Mouse (Mus musculus): ENCODE measurements around the gene Klhl41. TPM values are rescaled to one million over a fixed set of nuclear protein-coding genes. Genes with fewer than 3 reads are reported as not detected.

The Klhl41 gene
- polyA plus RNA-seq, 1 experiment from 2014 or later, result 0.32 TPM

- ATAC-seq (ENCODE audit: low FRiP score, low TSS enrichment), result no peak
- Histone ChIP-seq H3K36me3 (ENCODE audit: control insufficient read depth, insufficient read depth, low read length) (no peaks in the 10 kb centered on the region), H3K9me3 (ENCODE audit: control insufficient read depth, low read length) (no peaks in the 10 kb centered on the region), H3K4me3 (ENCODE audit: low read length) (no peak overlapping the region), H3K4me1 (ENCODE audit: control insufficient read depth, insufficient read depth, low read length) (no peaks in the 10 kb centered on the region), H3K27ac (ENCODE audit: low read depth, low read length) (no peak overlapping the region), H3K27me3 (ENCODE audit: control insufficient read depth, insufficient read depth, low read length) (no peaks in the 10 kb centered on the region), H3K9ac (ENCODE audit: low read depth, low read length) (no peak overlapping the region), H3K4me2 (replicated peaks; ENCODE audit: low read depth, low read length) (no peak overlapping the region)
- 91% methylated on average over 11 of the region's 11 CpGs for WGBS
Observed at GRCm38 (mm10) chr2:69644968-69645617, 24.8 kb upstream of the Klhl41 start.

GRCm38 (mm10) chr2:69646726-69647490, 23.0 kb upstream of the Klhl41 start, which contains the start of gene Bbs5:
Gene Bbs5 (plus strand): TSS chr2:69647171.
- H3K9me3 ChIP-seq (ENCODE audit: control insufficient read depth, low read length), result no peaks in the 10 kb centered on the region
- peak within 1 kb of the TSS; percentile 68 for H3K9ac ChIP-seq (ENCODE audit: low read depth, low read length)
- H3K27me3 ChIP-seq (ENCODE audit: control insufficient read depth, insufficient read depth, low read length), result no peaks in the 10 kb centered on the region
- no peak within 1 kb of the TSS for H3K27ac ChIP-seq (ENCODE audit: low read depth, low read length)
- no peaks in the 10 kb centered on the region for H3K36me3 ChIP-seq (ENCODE audit: control insufficient read depth, insufficient read depth, low read length)
- no peaks in the 10 kb centered on the region for H3K4me1 ChIP-seq (ENCODE audit: control insufficient read depth, insufficient read depth, low read length)
- 4% methylated on average over 43 of the region's 43 CpGs for WGBS
- peak within 1 kb of the TSS; percentile 71 for H3K4me3 ChIP-seq (ENCODE audit: low read length)
- peak; percentile 93 for ATAC-seq (ENCODE audit: low FRiP score, low TSS enrichment)
- H3K4me2 ChIP-seq (replicated peaks; ENCODE audit: low read depth, low read length), result peak within 1 kb of the TSS; percentile 76

GRCm38 (mm10) chr2:69649716-69650115, 20.2 kb upstream of the Klhl41 start:
- Histone ChIP-seq H3K36me3 (ENCODE audit: control insufficient read depth, insufficient read depth, low read length) (peaks cover 4% of the 10 kb centered on the region; the same call in 1 of the 2 replicates), H3K27me3 (ENCODE audit: control insufficient read depth, insufficient read depth, low read length) (no peaks in the 10 kb centered on the region), H3K9me3 (ENCODE audit: control insufficient read depth, low read length) (no peaks in the 10 kb centered on the region), H3K9ac (ENCODE audit: low read depth, low read length) (no peak overlapping the region), H3K4me1 (ENCODE audit: control insufficient read depth, insufficient read depth, low read length) (no peaks in the 10 kb centered on the region), H3K4me2 (replicated peaks; ENCODE audit: low read depth, low read length) (no peak overlapping the region), H3K4me3 (ENCODE audit: low read length) (no peak overlapping the region), H3K27ac (ENCODE audit: low read depth, low read length) (no peak overlapping the region)
- 88% methylated on average over 5 of the region's 5 CpGs for WGBS
- no peak for ATAC-seq (ENCODE audit: low FRiP score, low TSS enrichment)

GRCm38 (mm10) chr2:69659326-69659725, 10.6 kb upstream of the Klhl41 start:
- peaks cover 8% of the 10 kb centered on the region; the same call in 1 of the 2 replicates for H3K36me3 ChIP-seq (ENCODE audit: control insufficient read depth, insufficient read depth, low read length)
- H3K4me1 ChIP-seq (ENCODE audit: control insufficient read depth, insufficient read depth, low read length), result no peaks in the 10 kb centered on the region
- no peak overlapping the region for H3K27ac ChIP-seq (ENCODE audit: low read depth, low read length)
- no peak for ATAC-seq (ENCODE audit: low FRiP score, low TSS enrichment)
- no peaks in the 10 kb centered on the region for H3K27me3 ChIP-seq (ENCODE audit: control insufficient read depth, insufficient read depth, low read length)
- H3K4me2 ChIP-seq (replicated peaks; ENCODE audit: low read depth, low read length), result no peak overlapping the region
- WGBS, result 84% methylated on average over 4 of the region's 4 CpGs
- no peak overlapping the region for H3K4me3 ChIP-seq (ENCODE audit: low read length)
- H3K9ac ChIP-seq (ENCODE audit: low read depth, low read length), result no peak overlapping the region
- H3K9me3 ChIP-seq (ENCODE audit: control insufficient read depth, low read length), result no peaks in the 10 kb centered on the region

GRCm38 (mm10) chr2:69663827-69664476, 6.0 kb upstream of the Klhl41 start:
- WGBS, result 60% methylated on average over 13 of the region's 13 CpGs
- Histone ChIP-seq H3K36me3 (ENCODE audit: control insufficient read depth, insufficient read depth, low read length) (peaks cover 7% of the 10 kb centered on the region; the same call in 1 of the 2 replicates), H3K27ac (ENCODE audit: low read depth, low read length) (no peak overlapping the region), H3K4me3 (ENCODE audit: low read length) (no peak overlapping the region), H3K4me1 (ENCODE audit: control insufficient read depth, insufficient read depth, low read length) (no peaks in the 10 kb centered on the region), H3K27me3 (ENCODE audit: control insufficient read depth, insufficient read depth, low read length) (no peaks in the 10 kb centered on the region), H3K9ac (ENCODE audit: low read depth, low read length) (no peak overlapping the region), H3K9me3 (ENCODE audit: control insufficient read depth, low read length) (no peaks in the 10 kb centered on the region), H3K4me2 (replicated peaks; ENCODE audit: low read depth, low read length) (no peak overlapping the region)
- 0 out of 2 replicates have a peak, but pooled peaks have one; percentile 35 for ATAC-seq (ENCODE audit: low FRiP score, low TSS enrichment)

GRCm38 (mm10) chr2:69667656-69668055, 2.3 kb upstream of the Klhl41 start:
- no peaks in the 10 kb centered on the region for H3K4me1 ChIP-seq (ENCODE audit: control insufficient read depth, insufficient read depth, low read length)
- no peak overlapping the region for H3K27ac ChIP-seq (ENCODE audit: low read depth, low read length)
- H3K36me3 ChIP-seq (ENCODE audit: control insufficient read depth, insufficient read depth, low read length), result peaks cover 11% of the 10 kb centered on the region; the same call in 1 of the 2 replicates
- no peak overlapping the region for H3K4me3 ChIP-seq (ENCODE audit: low read length)
- no peaks in the 10 kb centered on the region for H3K9me3 ChIP-seq (ENCODE audit: control insufficient read depth, low read length)
- no peak for ATAC-seq (ENCODE audit: low FRiP score, low TSS enrichment)
- H3K27me3 ChIP-seq (ENCODE audit: control insufficient read depth, insufficient read depth, low read length), result no peaks in the 10 kb centered on the region
- H3K4me2 ChIP-seq (replicated peaks; ENCODE audit: low read depth, low read length), result no peak overlapping the region
- no peak overlapping the region for H3K9ac ChIP-seq (ENCODE audit: low read depth, low read length)
- WGBS, result 94% methylated on average over 4 of the region's 4 CpGs

GRCm38 (mm10) chr2:69668414-69668813, 1.5 kb upstream of the Klhl41 start:
- WGBS, result 87% methylated on average over 6 of the region's 6 CpGs
- no peak for ATAC-seq (ENCODE audit: low FRiP score, low TSS enrichment)

GRCm38 (mm10) chr2:69673723-69674122, 3.8 kb downstream of the Klhl41 start:
- 0 out of 2 replicates have a peak, but pooled peaks cover 4% of the 10 kb centered on the region for H3K36me3 ChIP-seq (ENCODE audit: control insufficient read depth, insufficient read depth, low read length)
- 65% methylated on average over 5 of the region's 5 CpGs for WGBS
- H3K4me3 ChIP-seq (ENCODE audit: low read length), result no peak overlapping the region
- H3K27me3 ChIP-seq (ENCODE audit: control insufficient read depth, insufficient read depth, low read length), result no peaks in the 10 kb centered on the region
- H3K4me2 ChIP-seq (replicated peaks; ENCODE audit: low read depth, low read length), result no peak overlapping the region
- no peak overlapping the region for H3K27ac ChIP-seq (ENCODE audit: low read depth, low read length)
- H3K9ac ChIP-seq (ENCODE audit: low read depth, low read length), result no peak overlapping the region
- ATAC-seq (ENCODE audit: low FRiP score, low TSS enrichment), result no peak
- H3K4me1 ChIP-seq (ENCODE audit: control insufficient read depth, insufficient read depth, low read length), result no peaks in the 10 kb centered on the region
- no peaks in the 10 kb centered on the region for H3K9me3 ChIP-seq (ENCODE audit: control insufficient read depth, low read length)

More at GRCm38 (mm10) chr2:69668414-69668813, 1.5 kb upstream of the Klhl41 start:
- no peaks in the 10 kb centered on the region for H3K27me3 ChIP-seq (ENCODE audit: control insufficient read depth, insufficient read depth, low read length)
- no peak overlapping the region for H3K4me2 ChIP-seq (replicated peaks; ENCODE audit: low read depth, low read length)
- no peak overlapping the region for H3K4me3 ChIP-seq (ENCODE audit: low read length)
- peaks cover 11% of the 10 kb centered on the region; the same call in 1 of the 2 replicates for H3K36me3 ChIP-seq (ENCODE audit: control insufficient read depth, insufficient read depth, low read length)
- no peak overlapping the region for H3K9ac ChIP-seq (ENCODE audit: low read depth, low read length)
- no peak overlapping the region for H3K27ac ChIP-seq (ENCODE audit: low read depth, low read length)
- no peaks in the 10 kb centered on the region for H3K4me1 ChIP-seq (ENCODE audit: control insufficient read depth, insufficient read depth, low read length)
- H3K9me3 ChIP-seq (ENCODE audit: control insufficient read depth, low read length), result no peaks in the 10 kb centered on the region
